Mouse (Mus musculus) lung, adult 2 months (tissue): ENCODE results near the gene Bank1. TPM values are rescaled to one million over a fixed set of nuclear protein-coding genes. Genes with fewer than 3 reads are reported as not detected.

Experiments used
- DNase-seq: peaks from one replicate; pipeline ENCODE4 v3.0.0; 2022
- H3K4me1 ChIP-seq: fragments of 200-500 bp; 2 replicates; pipeline ENCODE4 v1.6.1; 2011; ENCODE audit warnings: low read length; ENCODE audit not compliant: control insufficient read depth, insufficient read depth
- H3K4me3 ChIP-seq: fragments of 200-500 bp; replicated peaks from 2 replicates; pipeline ENCODE3; 2011; ENCODE audit warnings: low read depth, mild to moderate bottlenecking, control low read depth, low read length; ENCODE audit errors: extremely low read depth
- CTCF ChIP-seq: fragments of 200-500 bp; IDR thresholded peaks from 2 replicates; pipeline ENCODE4 v1.5.1; 2011; ENCODE audit warnings: mild to moderate bottlenecking, low read length, control low read depth; ENCODE audit not compliant: insufficient read depth
- POLR2A ChIP-seq: fragments of 200-500 bp; IDR thresholded peaks from 2 replicates; pipeline ENCODE4 v1.6.1; 2011; ENCODE audit warnings: low read depth, mild to moderate bottlenecking, control low read depth, low read length, borderline replicate concordance; ENCODE audit errors: extremely low read depth
- WGBS: fragments of 180-500 bp; shearing (Covaris S2); methylation state at CpG from one replicate; pipeline ENCODE4 v1.1.7; 2018; 5-methylcytosine and 5-hydroxymethylcytosine counted together
- polyA plus RNA-seq: library from polyadenylated mRNA; depleted of rRNA; stranded (reverse); fragments of >200 nt; gene quantifications from 2 replicates; pipeline ENCODE4 v1.2.3, GENCODE M21; 2012

The Bank1 gene
- polyA plus RNA-seq, 1 experiment: 2.3 TPM

GRCm38 (mm10) chr3:136189661-136190228 is 136.1 kb downstream of the Bank1 start:
- no peak for DNase-seq
- 92% methylated on average over 1 of the region's 1 CpGs for WGBS
- no peaks in the 10 kb centered on the region for H3K4me1 ChIP-seq
- no peak overlapping the region for H3K4me3 ChIP-seq
- no peak for TF ChIP-seq POLR2A
- TF ChIP-seq CTCF: no peak

DNA sequence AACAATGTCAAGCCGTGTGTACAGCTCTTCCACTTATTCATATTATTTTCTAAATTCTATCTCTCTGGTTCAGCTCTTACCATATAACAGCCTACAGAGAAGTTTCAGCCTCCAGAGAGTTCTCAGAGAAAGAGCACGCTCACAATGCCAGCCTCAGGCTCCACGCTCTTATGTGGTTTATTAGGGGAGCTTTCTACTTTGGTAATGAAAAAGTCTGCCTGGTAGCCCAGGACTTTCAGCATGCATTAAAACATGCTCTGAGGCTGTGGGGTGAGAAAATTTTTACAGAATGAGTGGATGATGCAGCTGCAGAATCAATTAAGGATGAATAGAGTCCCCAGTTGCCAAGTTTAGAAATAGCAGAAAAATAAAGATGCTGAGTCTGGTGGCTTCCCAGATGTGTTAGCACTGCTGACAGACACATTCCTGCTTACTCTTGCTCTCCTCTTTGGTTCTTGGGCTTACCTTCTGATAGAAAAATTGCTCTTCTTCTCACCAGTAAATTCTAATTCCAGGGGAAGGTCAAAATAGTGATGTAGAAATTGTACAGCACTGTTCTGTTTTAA is 139.2 kb downstream of the Bank1 start:
- no peak for TF ChIP-seq POLR2A
- no peak for TF ChIP-seq CTCF
- H3K4me3 ChIP-seq: no peak overlapping the region
- no peak for DNase-seq
- H3K4me1 ChIP-seq: no peaks in the 10 kb centered on the region
- 83% methylated on average over 3 of the region's 3 CpGs for WGBS

DNA sequence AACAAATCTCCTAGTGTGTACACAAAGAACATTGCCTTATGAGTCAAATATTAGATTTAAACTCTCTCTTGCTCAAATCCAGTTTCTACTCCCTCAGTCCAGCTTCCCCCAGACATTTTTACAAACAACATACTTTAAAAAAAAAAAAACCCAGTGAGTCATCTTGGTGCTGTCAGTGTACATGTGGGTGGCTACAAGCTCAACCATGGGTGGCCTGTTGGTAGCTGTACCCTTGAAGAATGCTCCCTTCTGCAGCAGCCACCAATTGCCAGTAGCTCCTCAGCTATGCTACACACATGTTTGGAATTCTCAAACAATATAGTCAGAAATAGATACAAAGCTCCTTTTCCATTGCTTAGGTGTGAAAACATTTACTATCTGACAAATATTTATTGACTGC is 154.2 kb downstream of the Bank1 start:
- H3K4me3 ChIP-seq: no peak overlapping the region
- no peak for DNase-seq
- TF ChIP-seq CTCF (no peak), POLR2A (no peak)

DNA sequence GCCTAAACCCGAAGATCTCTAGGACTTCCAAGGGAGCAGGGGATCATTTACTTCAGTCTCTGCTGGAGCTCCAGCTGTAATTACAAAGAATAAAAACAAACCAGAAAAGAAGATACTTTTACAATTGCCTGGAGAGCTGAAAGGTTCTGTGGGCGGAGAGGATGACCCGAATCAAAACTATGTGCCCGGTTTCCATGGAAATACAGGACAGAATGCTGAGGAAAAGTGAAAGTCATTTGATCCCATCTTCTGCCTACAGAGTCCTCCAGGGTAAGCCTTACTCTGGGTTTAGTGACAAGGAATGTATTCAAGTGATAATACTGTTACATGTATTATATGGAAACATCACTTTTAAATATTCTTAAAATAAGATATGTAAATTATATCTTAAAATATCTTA is 157.8 kb downstream of the Bank1 start:
- no peak overlapping the region for H3K4me3 ChIP-seq
- no peaks in the 10 kb centered on the region for H3K4me1 ChIP-seq
- DNase-seq: no peak
- TF ChIP-seq CTCF: no peak
- TF ChIP-seq POLR2A: no peak
- 67% methylated on average over 4 of the region's 4 CpGs for WGBS

More for the DNA sequence above, 154.2 kb downstream of the Bank1 start:
- no peaks in the 10 kb centered on the region for H3K4me1 ChIP-seq

DNA sequence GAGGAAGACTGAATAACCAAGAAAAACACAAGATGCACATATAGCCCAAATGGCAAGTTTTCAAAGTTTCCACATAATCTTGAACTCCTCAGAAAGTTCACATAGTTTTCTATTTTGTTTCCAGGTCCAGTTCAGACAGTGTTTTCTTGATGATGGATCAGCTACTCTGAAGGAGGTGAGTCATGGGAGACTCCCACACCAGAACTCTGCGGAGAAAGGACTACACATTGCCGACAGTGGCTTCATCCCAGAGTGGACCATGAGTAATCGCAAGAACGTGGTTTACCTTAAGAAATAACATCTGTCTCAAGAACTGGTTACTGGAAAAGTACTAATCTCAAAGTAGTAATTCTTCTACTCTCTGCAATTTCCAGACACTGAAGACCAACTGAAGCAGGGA is 159.2 kb downstream of the Bank1 start:
- H3K4me3 ChIP-seq: no peak overlapping the region
- WGBS: 79% methylated on average over 4 of the region's 4 CpGs
- no peaks in the 10 kb centered on the region for H3K4me1 ChIP-seq
- TF ChIP-seq CTCF (no peak), POLR2A (no peak)
- DNase-seq: no peak

- DNase-seq: no peak
- TF ChIP-seq CTCF (no peak), POLR2A (no peak)
- no peak overlapping the region for H3K4me3 ChIP-seq
- 71% methylated on average over 2 of the region's 2 CpGs for WGBS
- H3K4me1 ChIP-seq: no peaks in the 10 kb centered on the region
Measured at GRCm38 (mm10) chr3:136166033-136166361, 159.9 kb downstream of the Bank1 start.

DNA sequence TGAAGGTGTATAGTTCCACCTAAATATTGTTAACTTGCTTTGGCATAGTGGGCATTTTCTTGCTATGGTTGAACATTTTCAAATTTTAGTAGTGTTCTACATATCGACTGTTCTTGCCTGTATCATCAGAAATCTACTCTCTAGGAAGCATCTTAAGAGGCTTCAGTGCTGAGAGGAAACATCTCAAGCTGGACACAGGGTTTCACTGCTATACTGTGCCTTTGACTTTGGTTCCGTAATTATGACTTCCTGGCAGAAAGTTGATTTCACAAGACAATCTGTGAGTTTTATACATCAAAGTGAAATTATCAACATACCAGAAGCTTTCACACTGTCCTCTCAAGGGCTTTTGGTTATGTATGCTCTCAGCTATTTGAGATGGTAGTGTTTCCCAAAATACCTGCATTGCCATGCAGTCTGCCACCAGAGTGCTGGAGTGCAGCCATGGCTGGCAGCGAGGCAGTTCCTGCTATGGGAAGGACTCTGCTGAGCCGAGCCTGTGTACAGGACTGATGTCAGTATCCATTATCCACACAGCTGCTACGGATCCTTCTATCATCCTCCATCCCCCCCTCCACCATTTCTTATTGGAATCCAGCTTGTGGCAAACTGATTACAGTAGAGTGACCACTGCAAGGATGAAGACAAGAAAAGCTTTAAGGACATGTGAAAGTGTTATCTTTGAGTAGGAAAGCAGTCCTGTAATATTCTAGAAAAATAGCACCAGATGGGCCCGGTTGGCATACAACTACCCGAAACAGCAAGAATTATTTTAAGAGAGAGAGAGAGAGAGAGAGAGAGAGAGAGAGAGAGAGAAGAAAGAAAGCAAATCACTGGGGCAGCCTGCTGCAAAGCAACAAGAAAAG is 160.5 kb downstream of the Bank1 start:
- 70% methylated on average over 7 of the region's 7 CpGs for WGBS
- Histone ChIP-seq H3K4me3 (no peak overlapping the region), H3K4me1 (no peaks in the 10 kb centered on the region)
- TF ChIP-seq POLR2A: no peak
- no peak for TF ChIP-seq CTCF
- no peak for DNase-seq

GRCm38 (mm10) chr3:136158059-136158458 is 167.8 kb downstream of the Bank1 start:
- no peak for DNase-seq
- H3K4me3 ChIP-seq: no peak overlapping the region
- TF ChIP-seq CTCF (no peak), POLR2A (no peak)
- 87% methylated on average over 2 of the region's 2 CpGs for WGBS
- no peaks in the 10 kb centered on the region for H3K4me1 ChIP-seq

DNA sequence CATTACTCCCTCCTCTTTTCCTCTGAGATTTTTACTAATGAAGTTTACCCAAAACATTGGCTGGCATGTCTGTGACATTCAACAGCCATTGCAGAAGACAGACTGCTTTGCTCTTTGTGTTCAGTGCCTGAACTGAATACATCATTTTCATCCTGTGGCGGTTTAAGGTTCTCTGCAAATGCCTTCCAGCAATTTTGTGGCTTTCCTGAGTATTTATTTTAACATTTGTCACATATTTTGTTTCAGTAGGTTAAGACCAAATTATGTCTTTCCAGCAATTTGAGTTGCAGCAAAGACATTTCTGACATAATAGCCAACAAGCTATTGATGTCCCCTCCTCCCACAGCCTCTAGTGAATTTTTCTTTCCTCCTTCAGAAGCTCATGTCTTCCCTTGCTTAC is 170.3 kb downstream of the Bank1 start:
- no peak for DNase-seq
- WGBS: 67% methylated on average over 1 of the region's 1 CpGs
- no peaks in the 10 kb centered on the region for H3K4me1 ChIP-seq
- TF ChIP-seq CTCF (no peak), POLR2A (no peak)
- H3K4me3 ChIP-seq: no peak overlapping the region

DNA sequence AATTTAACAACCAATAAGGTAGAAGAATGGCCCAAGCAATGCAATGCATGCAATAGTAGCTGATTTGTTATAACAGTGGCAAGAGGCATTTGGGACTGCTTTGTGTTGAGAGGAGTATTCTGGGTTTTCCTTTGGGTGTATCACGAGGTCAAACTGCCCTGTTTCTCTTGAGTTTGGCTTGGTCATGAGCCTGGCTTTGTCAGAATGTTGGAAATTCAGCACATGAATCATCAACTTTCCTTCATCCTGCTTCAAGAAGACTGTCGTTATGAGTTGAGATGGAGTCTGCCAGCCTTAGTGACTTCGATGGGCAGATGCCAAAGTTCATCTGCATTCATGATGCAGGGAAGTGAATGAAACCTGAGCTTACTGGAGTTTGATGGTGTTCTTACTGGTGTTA is 175.0 kb downstream of the Bank1 start:
- no peaks in the 10 kb centered on the region for H3K4me1 ChIP-seq
- TF ChIP-seq CTCF (no peak), POLR2A (no peak)
- WGBS: 75% methylated on average over 3 of the region's 3 CpGs
- no peak overlapping the region for H3K4me3 ChIP-seq
- no peak for DNase-seq
